Mouse (Mus musculus) left cerebral cortex, adult 9 months (tissue): Measurements from ENCODE around the gene Aktip.

Experiments
- DNase-seq, 2 experiments: peaks; one replicate each; pipeline ENCODE4 v3.0.0; 2022; ENCODE audit warnings: low spot score in 2 of 2

The Aktip gene

GRCm38 (mm10) chr8:91190816-91191340, 8.9 kb downstream of the Aktip start:
- DNase-seq = peak in 1 of 2 experiments; percentile 55

DNA sequence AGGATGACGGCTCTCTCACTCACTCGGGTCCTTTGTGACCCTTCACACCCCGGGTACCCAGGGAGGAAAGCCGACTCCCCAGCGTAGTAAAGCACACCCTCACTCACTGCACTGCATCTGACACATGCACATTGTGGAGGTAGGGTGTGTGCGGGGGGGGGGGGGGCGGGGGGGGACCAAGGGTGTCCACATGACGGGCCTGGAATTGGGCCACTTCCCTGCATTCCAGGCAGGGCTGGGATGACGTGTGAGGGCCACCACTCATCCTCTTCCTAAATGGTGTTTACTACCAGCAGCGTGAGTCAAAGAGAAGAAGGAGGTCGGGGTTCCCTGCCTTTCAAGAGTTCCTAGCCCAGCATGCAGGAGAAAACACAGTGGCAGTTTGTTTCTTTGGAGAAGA, 11.6 kb downstream of the Aktip start:
- DNase-seq = no peak

- DNase-seq = no peak
These were observed 13.4 kb downstream of the Aktip start for GRCm38 (mm10) chr8:91186372-91186771.

- no peak for DNase-seq
These were observed 22.1 kb downstream of the Aktip start for GRCm38 (mm10) chr8:91177708-91178107.

GRCm38 (mm10) chr8:91176176-91176575, 23.6 kb downstream of the Aktip start:
- no peak for DNase-seq

GRCm38 (mm10) chr8:91171605-91172004, 28.2 kb downstream of the Aktip start:
- no peak for DNase-seq

- DNase-seq = no peak
These were observed 28.9 kb downstream of the Aktip start for GRCm38 (mm10) chr8:91170914-91171313.

- no peak for DNase-seq
These were observed 29.6 kb downstream of the Aktip start for GRCm38 (mm10) chr8:91170152-91170551.

GRCm38 (mm10) chr8:91159959-91160800, 39.6 kb downstream of the Aktip start:
- DNase-seq = no peak

- no peak for DNase-seq
These were observed 41.2 kb downstream of the Aktip start for GRCm38 (mm10) chr8:91158617-91159016.

DNA sequence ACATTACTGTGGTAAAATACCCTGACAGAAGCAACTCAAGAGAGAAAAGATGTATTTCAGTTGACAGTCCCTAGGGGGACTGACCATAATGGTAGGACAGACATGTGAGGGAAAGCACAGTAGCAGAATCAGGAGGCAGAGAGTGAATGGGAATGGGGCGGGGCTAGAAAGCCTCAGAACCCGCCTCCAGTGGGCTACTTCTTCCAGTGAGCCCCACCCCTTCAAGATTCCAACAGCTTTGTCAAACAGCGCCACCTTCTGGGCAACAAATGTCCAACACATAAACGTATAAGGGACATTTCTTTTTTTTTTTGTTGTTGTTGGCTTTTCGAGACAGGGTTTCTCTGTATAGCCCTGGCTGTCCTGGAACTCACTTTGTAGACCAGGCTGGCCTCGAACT, 45.2 kb downstream of the Aktip start:
- no peak for DNase-seq

- no peak for DNase-seq
These were observed 45.9 kb downstream of the Aktip start for GRCm38 (mm10) chr8:91153831-91154230.

- DNase-seq = no peak
These were observed 48.2 kb downstream of the Aktip start for GRCm38 (mm10) chr8:91151531-91151930.

- DNase-seq = no peak
These were observed 50.5 kb downstream of the Aktip start for GRCm38 (mm10) chr8:91149298-91149697.

GRCm38 (mm10) chr8:91148643-91149178, 51.1 kb downstream of the Aktip start:
- DNase-seq = no peak

DNA sequence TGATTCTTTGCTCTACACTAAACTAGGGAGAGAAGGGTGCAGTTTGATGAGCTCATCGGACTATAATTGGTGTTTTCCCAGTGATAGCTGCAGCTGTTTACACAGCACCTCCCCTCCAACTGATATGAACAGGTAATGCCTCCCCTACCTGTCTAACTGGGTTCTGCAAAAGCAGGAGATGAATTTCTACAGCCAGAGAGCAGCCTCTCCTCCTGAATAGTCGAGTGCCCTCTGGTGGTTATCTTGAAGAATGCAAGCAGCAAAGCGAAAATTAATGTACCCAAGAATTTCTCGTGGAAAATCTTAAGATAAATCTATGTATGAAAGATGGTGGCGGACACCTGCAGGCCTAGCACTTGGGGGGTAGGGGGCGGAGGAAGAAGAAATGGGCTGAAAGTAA, 52.1 kb downstream of the Aktip start:
- peak in 1 of 2 experiments; percentile 65 for DNase-seq

DNA sequence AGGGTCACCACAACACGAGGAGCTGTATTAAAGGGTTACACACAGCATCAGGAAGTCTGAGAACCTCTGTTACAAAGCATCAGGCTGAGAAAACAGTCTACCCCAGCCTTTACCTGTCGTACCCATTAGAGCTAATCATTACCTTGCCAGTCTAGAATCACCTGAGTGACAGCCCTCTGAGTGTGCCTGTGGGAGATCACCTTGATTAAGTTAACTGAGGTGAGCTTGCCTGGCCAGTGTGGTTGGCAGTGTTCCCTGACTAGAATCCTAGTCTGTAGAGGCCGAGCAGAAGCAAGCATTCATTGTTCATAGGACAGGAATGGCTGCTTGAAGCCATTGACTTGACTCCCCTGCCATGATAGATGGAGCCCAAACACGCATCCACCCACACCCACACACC, 58.9 kb downstream of the Aktip start:
- no peak for DNase-seq

GRCm38 (mm10) chr8:91135308-91136181, 64.2 kb downstream of the Aktip start:
- no peak for DNase-seq

DNA sequence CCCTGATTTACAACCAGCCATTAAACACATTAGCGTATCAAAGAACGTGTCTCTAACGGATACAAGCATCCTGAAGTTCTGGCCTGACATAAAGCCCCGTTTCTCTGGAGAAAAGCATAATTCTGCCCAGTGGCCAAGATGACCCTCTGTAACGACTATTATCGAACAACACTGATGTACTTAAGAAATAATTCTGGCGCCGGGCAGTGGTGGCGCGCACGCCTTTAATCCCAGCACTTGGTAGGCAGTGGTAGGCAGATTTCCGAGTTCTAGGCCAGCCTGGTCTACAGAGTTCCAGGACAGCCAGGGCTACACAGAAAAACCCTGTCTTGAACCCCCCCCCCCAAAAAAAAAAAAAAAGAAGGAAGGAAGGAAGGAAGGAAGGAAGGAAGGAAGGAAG, 65.1 kb downstream of the Aktip start:
- DNase-seq = no peak

DNA sequence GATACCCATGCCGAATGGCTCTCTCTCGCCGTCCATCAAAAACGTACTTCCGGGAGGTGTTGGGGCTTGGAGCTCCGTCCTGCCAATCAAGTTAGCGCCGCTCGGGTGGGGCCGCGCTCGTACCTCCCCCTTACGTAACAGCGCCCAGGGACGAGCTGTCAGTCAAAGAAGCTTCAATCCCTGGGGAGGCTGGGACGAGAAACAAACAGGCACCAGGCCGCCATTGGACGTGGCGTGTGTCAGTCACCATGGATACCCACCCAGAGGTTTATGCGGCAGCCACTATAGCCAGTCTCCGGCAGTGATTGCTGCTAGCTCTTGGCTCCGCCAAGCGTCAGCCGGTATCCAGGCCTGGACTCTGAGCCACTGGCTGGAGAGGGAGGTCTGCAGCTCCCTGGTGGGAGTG, 65.7 kb downstream of the Aktip start:
- DNase-seq = peak; percentile 100

DNA sequence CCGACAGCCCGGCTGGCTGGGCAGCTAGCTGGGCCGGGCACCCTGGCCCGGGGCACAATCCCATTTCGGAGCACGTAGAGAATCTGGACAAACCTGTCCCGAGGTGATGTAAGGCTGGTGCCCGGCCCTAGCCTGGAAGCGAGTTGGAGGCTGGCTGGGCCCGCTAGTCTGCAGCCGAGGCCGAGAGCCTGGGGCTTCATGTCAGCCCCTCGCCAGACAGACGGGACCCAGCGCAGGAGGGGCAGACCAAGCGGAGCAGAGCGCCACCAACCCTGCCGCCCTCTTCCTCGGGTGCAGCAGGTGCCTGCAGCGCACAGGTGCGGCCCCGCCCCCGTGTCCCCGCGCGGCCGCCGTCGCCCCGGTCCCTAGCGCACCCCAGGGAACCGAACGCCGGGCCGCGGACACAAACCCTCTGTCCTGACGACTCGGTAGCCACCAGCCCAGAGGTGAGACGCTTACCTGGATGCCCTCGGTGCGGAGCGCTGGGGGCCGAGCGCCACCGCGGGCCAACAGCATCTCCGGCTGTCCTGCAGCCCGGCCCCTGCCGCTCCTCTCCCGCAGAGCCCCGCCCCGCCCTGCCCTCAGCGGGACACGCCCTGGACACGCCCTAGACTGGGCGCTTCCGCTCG, 66.2 kb downstream of the Aktip start:
- DNase-seq = no peak

GRCm38 (mm10) chr8:91132731-91133130, 67.0 kb downstream of the Aktip start:
- DNase-seq = no peak
